ENCODE assay signal across 8 mouse cellular contexts in the genomic region with DNA sequence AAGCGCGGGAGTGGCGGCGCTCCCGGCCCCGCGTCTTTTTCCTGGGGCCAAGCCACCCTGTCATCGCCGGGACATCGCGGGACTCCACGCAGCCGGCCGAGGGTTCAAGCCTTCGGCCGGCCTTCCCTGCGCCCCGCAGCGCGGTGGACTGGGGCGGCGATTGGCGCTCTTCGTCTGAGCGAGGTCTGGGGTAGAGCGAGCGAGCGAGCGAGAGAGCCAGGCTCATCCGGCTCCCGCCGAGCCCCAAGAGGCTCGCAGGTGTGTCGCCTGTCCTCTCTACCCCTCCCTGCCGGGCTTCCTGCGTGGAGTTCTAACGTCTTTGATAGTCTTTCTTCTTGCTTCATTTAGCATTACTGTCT. TPM values are rescaled to one million over a fixed set of nuclear protein-coding genes. Genes with fewer than 3 reads are reported as not detected.
A peak's percentile ranks its signal among the peaks of the same experiment; 100 is the strongest.
DNase-seq lines count a peak whose midpoint lies in the region; ATAC-seq and TF ChIP-seq lines count a peak whose summit lies in the region.

No protein-coding gene starts in this region.

- H3K4me3 ChIP-seq in kidney, adult 2 months (ENCODE audit: insufficient read depth, low read depth, low read length): peak overlapping the region; percentile 17; the same call in 1 of the 2 replicates
- peak overlapping the region; percentile 49 for H3K4me3 ChIP-seq in neural tube, embryonic 13.5 days

- no peaks in the 10 kb centered on the region for H3K4me1 ChIP-seq in kidney, adult 2 months (ENCODE audit: control insufficient read depth, insufficient read depth, low read length)
- H3K4me1 ChIP-seq in neural tube, embryonic 13.5 days (replicated peaks): peaks cover 87% of the 10 kb centered on the region

- ATAC-seq in neural tube, embryonic 13.5 days (ENCODE audit: low read depth): no peak

- H3K36me3 ChIP-seq in kidney, adult 2 months (ENCODE audit: control insufficient read depth, insufficient read depth, low read length): no peaks in the 10 kb centered on the region
- no peaks in the 10 kb centered on the region for H3K36me3 ChIP-seq in neural tube, embryonic 13.5 days

- 1% methylated on average over 37 of the region's 37 CpGs for WGBS in kidney, adult 2 months
- WGBS in neural tube, embryonic 13.5 days: under 1% methylated on average over 37 of the region's 37 CpGs

- H3K4me2 ChIP-seq in neural tube, embryonic 13.5 days: peak overlapping the region; percentile 88

- no peak for DNase-seq in kidney, adult 2 months
- DNase-seq in kidney, postnatal 36 days: no peak
- DNase-seq in cerebellum, postnatal 10 days: peak; percentile 69 to 75
- peak; percentile 47 for DNase-seq in induced T-regulatory cell, adult 2 months (ENCODE audit: low read depth)
- no peak for DNase-seq in layer of hippocampus, adult 9-11 months
- no peak for DNase-seq in adrenal gland, postnatal 36 days
- DNase-seq in left cerebral cortex, adult 8-10 months (ENCODE audit: low spot score in 2 of 2): no peak

- no peak for TF ChIP-seq POLR2A in kidney, adult 2 months (IDR thresholded peaks at IDR 0.05; ENCODE audit: low read depth, low read length)

- no peaks in the 10 kb centered on the region for H3K9me3 ChIP-seq in neural tube, embryonic 13.5 days

- H3K27me3 ChIP-seq in kidney, adult 2 months (replicated peaks; ENCODE audit: control insufficient read depth, insufficient read depth, low read length): peaks cover 14% of the 10 kb centered on the region
- H3K27me3 ChIP-seq in neural tube, embryonic 13.5 days: peaks cover 64% of the 10 kb centered on the region

- peak overlapping the region; percentile 98 for H3K9ac ChIP-seq in neural tube, embryonic 13.5 days

- no peak overlapping the region for H3K27ac ChIP-seq in kidney, adult 2 months (ENCODE audit: insufficient read depth, low read depth, low read length)
- peak overlapping the region; percentile 98 for H3K27ac ChIP-seq in neural tube, embryonic 13.5 days (replicated peaks)

- no peak for TF ChIP-seq CTCF in kidney, adult 2 months (conservative IDR thresholded peaks at IDR 0.05; ENCODE audit: insufficient read depth, insufficient read length, low read depth, low read length)

RNA-seq across cellular contexts. Expression of a gene that starts 53.6 kb away (rescaled TPM):
- polyA plus RNA-seq in kidney, adult 2 months (2012; rRNA removed): 94.4 and 106 TPM in 2 replicates
- 0.15 and 0.67 TPM in 2 replicates for polyA plus RNA-seq in neural tube, embryonic 13.5 days (2015; fragmentation: Nextera tagmentation; extraction: Ambion mirVana)
- total RNA-seq in adrenal gland, postnatal 36 days (2021): 1 to 10 TPM; 5.5 to 7.9 TPM
- total RNA-seq in left cerebral cortex, adult 8-10 months (2022): not detected

RNA-seq across cellular contexts. Expression of a gene that starts 58.8 kb away (rescaled TPM):
- 41.8 and 42.7 TPM in 2 replicates for polyA plus RNA-seq in kidney, adult 2 months (2012; rRNA removed)
- 15.9 and 19.4 TPM in 2 replicates for polyA plus RNA-seq in neural tube, embryonic 13.5 days (2015; fragmentation: Nextera tagmentation; extraction: Ambion mirVana)
- total RNA-seq in adrenal gland, postnatal 36 days (2021): 10 to 100 TPM; 85.1 to 99.4 TPM
- 100 to 1,000 TPM; 190 to 208 (median 194) TPM for total RNA-seq in left cerebral cortex, adult 8-10 months (2022)

Comparison
In these comparisons a context has a peak if more than half of its experiments do, and no peak if none do; other contexts are left out.
1. DNase-seq: peak in cerebellum, postnatal 10 days (2 of 2) and induced T-regulatory cell, adult 2 months (single experiment); none in kidney, adult 2 months (single experiment), kidney, postnatal 36 days (0 of 2), layer of hippocampus, adult 9-11 months (single experiment), adrenal gland, postnatal 36 days (0 of 2) and left cerebral cortex, adult 8-10 months (0 of 2).
2. RNA of a gene that starts 53.6 kb away (total RNA-seq): 5.5 to 7.9 TPM in adrenal gland, postnatal 36 days; not detected in left cerebral cortex, adult 8-10 months; every median in the first group is over 4 times any median in the second.